Mouse (Mus musculus) lung, embryonic 15.5 days (tissue): ENCODE results near the gene Ppp3r1. TPM values are rescaled to one million over a fixed set of nuclear protein-coding genes. Genes with fewer than 3 reads are reported as not detected.

Experiments used
- ATAC-seq: fragments of 200-750 bp; cut with Nextera tagmentation; 2 replicates; pipeline ENCODE4 v1.8.0; 2017; ENCODE audit warnings: moderate number of reproducible peaks, borderline replicate concordance; ENCODE audit not compliant: low FRiP score, low TSS enrichment; ENCODE audit errors: extremely low read depth
- H3K27ac ChIP-seq: fragments of 300-500 bp; sonication (generic); 2 replicates; pipeline ENCODE4 v1.5.1; 2015; ENCODE audit warnings: moderate library complexity, mild to moderate bottlenecking, inconsistent platforms
- H3K27me3 ChIP-seq: fragments of 300-500 bp; sonication (generic); 2 replicates; pipeline ENCODE4 v1.6.1; 2015; ENCODE audit warnings: inconsistent platforms
- H3K36me3 ChIP-seq: fragments of 300-500 bp; sonication (generic); 2 replicates; pipeline ENCODE4 v1.6.1; 2015; ENCODE audit warnings: inconsistent platforms
- H3K4me1 ChIP-seq: fragments of 300-500 bp; sonication (generic); 2 replicates; pipeline ENCODE4 v1.6.1; 2015; ENCODE audit warnings: inconsistent platforms
- H3K4me2 ChIP-seq: fragments of 300-500 bp; sonication (generic); 2 replicates; pipeline ENCODE4 v1.6.1; 2015; ENCODE audit warnings: inconsistent platforms, mild to moderate bottlenecking, moderate library complexity
- H3K4me3 ChIP-seq: fragments of 300-500 bp; sonication (generic); 2 replicates; pipeline ENCODE4 v1.5.1; 2015; ENCODE audit warnings: mild to moderate bottlenecking, inconsistent platforms
- H3K9ac ChIP-seq: fragments of 300-500 bp; sonication (generic); 2 replicates; pipeline ENCODE4 v1.6.1; 2015; ENCODE audit warnings: inconsistent platforms
- H3K9me3 ChIP-seq: fragments of 300-500 bp; sonication (generic); 2 replicates; pipeline ENCODE4 v1.6.1; 2016; ENCODE audit warnings: inconsistent platforms
- WGBS: fragments of 180-500 bp; shearing (Covaris S2); methylation state at CpG from one replicate; pipeline ENCODE4 v1.1.7; 2015; 5-methylcytosine and 5-hydroxymethylcytosine counted together
- polyA plus RNA-seq: library from polyadenylated mRNA; unstranded; fragments of >200 nt; fragmentation: Nextera tagmentation; extraction: Ambion mirVana; gene quantifications from 2 replicates; pipeline ENCODE4 v1.2.1, GENCODE M21; 2015

Ppp3r1 gene
- polyA plus RNA-seq, 1 experiment from 2014 or later, result 92.6 TPM

DNA sequence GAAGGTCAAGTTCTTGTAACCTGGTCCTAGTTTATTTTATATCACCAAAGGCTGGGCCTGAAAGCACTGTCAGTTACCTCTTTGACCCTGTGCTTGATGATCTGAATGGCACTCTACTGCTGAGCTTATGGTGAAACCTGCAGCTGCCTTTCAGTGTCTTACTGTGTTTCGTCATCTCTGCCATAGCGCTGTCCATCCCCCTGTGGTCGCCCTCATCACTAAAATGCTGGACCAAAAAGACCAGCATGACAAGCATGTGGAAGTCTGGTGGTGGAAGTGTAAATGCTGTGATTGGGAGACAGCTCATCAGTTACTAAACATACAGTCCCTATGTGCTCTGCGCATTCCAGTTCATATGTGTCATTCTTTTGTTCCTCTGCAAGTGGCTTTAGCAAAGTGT lies 13.2 kb downstream of the Ppp3r1 start:
- Histone ChIP-seq H3K4me2 (no peak overlapping the region), H3K27ac (no peak overlapping the region), H3K9ac (no peak overlapping the region), H3K27me3 (no peaks in the 10 kb centered on the region), H3K4me3 (no peak overlapping the region), H3K36me3 (peaks cover 6% of the 10 kb centered on the region; the same call in 1 of the 2 replicates), H3K4me1 (peaks cover 29% of the 10 kb centered on the region), H3K9me3 (peaks cover 3% of the 10 kb centered on the region; the same call in 1 of the 2 replicates)
- no peak for ATAC-seq
- WGBS, result 86% methylated on average over 4 of the region's 4 CpGs

DNA sequence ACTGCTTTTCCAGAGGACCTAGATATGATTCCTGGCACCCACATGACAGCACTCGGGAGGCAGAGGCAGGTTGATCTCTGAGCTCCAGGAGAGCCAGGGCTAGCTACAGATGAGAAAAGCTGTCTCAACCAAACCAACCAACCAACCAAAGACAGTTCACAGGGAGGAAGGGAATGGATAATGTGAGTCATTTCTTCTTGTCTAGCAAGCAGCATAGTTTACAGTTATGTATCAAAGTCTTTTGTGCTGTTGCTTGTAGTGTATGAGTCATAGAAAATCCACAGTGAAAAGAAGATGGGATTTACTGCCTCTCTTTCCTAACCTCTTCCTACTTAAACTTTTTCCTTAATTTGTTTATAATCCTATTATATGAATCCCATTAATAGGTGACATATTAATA lies 17.6 kb downstream of the Ppp3r1 start:
- 95% methylated on average over 1 of the region's 1 CpGs for WGBS
- no peak overlapping the region for H3K27ac ChIP-seq

DNA sequence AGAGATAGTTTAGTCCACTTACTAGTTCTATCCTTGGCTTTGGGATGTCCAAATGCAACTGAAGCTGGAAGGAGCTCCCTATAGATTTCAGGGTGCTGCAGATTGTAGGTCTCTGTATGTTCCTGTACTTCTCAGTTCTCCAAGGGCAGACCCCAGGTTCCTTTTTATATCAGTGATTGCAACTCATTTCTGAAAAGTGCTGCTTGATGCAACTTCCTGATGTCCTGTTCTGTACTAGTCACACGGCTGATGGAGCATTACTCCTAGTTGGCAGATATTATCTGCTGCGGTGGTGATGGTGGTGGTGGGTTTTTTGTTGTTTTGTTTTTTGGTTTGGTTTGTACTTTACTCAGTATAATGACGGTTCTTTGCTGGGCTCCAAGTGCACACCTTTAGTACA lies 21.7 kb downstream of the Ppp3r1 start:
- H3K4me1 ChIP-seq, result peaks cover 4% of the 10 kb centered on the region; the same call in 1 of the 2 replicates
- ATAC-seq, result no peak
- H3K36me3 ChIP-seq, result no peaks in the 10 kb centered on the region
- H3K27me3 ChIP-seq, result no peaks in the 10 kb centered on the region
- 64% methylated on average over 3 of the region's 3 CpGs for WGBS
- H3K4me3 ChIP-seq, result no peak overlapping the region
- no peak overlapping the region for H3K4me2 ChIP-seq
- H3K27ac ChIP-seq, result no peak overlapping the region
- no peak overlapping the region for H3K9ac ChIP-seq
- H3K9me3 ChIP-seq, result no peaks in the 10 kb centered on the region

More for the DNA sequence above, 17.6 kb downstream of the Ppp3r1 start:
- ATAC-seq, result no peak
- Histone ChIP-seq H3K36me3 (peaks cover 6% of the 10 kb centered on the region; the same call in 1 of the 2 replicates), H3K9me3 (peaks cover 3% of the 10 kb centered on the region; the same call in 1 of the 2 replicates), H3K4me2 (no peak overlapping the region), H3K4me3 (no peak overlapping the region), H3K27me3 (no peaks in the 10 kb centered on the region), H3K9ac (no peak overlapping the region), H3K4me1 (peaks cover 13% of the 10 kb centered on the region)

DNA sequence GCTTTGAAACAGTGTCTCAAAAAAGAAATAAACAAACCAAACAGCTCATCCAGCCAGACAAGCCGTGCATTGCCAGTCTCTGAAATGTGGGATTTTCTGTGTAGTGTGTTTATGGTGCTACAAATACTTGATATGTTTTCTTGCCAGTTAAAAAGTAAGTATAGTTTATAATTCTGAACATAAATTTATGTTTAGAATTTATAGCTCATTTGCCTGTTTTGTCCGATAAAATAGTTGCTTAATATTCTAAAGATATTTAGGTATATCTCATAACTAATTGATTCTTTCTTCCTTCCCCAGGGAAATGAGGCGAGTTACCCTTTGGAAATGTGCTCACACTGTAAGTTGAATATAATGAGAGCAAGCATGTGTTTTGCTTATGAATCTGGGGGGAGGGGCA lies 22.7 kb downstream of the Ppp3r1 start, which contains the start of gene Wdr92:
Gene Wdr92 (plus strand): TSS at position 301 of the 400 bp plus-strand sequence.
- no peaks in the 10 kb centered on the region for H3K27me3 ChIP-seq
- H3K4me3 ChIP-seq, result no peak within 1 kb of the TSS
- H3K9me3 ChIP-seq, result no peaks in the 10 kb centered on the region
- no peak within 1 kb of the TSS for H3K4me2 ChIP-seq
- no peaks in the 10 kb centered on the region for H3K36me3 ChIP-seq
- no peak within 1 kb of the TSS for H3K27ac ChIP-seq
- H3K9ac ChIP-seq, result no peak within 1 kb of the TSS
- ATAC-seq, result no peak
- 60% methylated on average over 3 of the region's 3 CpGs for WGBS
- H3K4me1 ChIP-seq, result peaks cover 4% of the 10 kb centered on the region; the same call in 1 of the 2 replicates

DNA sequence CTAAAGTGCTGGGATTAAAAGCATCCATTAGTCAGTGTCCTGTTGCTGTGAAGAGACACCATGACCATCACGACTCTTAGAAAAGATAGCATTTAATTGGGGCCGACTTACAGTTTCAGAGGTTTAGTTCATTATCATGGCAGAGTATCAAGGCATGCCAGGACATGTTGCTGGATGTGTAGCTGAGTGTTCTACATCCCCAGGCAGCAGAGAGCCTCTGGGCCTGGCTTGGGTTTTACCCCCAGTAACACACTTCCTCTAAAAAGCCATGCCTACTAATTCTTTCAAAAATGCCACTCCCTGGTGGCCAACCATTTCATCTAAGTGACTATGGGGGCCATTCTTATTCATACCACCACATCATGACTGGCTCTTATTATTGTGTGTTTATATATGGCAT lies 24.1 kb downstream of the Ppp3r1 start:
- Histone ChIP-seq H3K9ac (no peak overlapping the region), H3K27me3 (no peaks in the 10 kb centered on the region), H3K36me3 (no peaks in the 10 kb centered on the region), H3K9me3 (no peaks in the 10 kb centered on the region), H3K4me3 (no peak overlapping the region), H3K27ac (no peak overlapping the region), H3K4me1 (peaks cover 4% of the 10 kb centered on the region; the same call in 1 of the 2 replicates), H3K4me2 (no peak overlapping the region)
- ATAC-seq, result no peak
- WGBS, result 92% methylated on average over 2 of the region's 2 CpGs

DNA sequence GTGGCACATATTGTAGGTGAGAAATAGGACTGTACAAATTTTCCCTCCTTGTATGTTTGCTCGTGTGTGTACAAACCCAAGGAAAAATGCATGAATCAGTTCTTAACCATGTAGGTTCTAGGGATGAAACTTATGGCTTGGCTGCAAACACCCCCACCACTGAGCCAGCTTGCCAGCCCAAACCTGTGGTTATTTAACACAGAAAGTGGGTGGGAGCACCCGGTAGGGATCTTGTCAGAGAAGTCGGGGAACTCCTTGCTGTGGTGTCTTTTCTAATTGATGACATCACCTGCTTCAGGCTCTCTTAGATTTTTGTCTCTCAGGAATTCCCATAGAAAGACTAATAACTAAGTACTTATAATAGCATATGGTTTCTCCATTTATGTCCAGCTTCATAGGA lies 28.6 kb downstream of the Ppp3r1 start:
- Histone ChIP-seq H3K4me1 (no peaks in the 10 kb centered on the region), H3K9me3 (no peaks in the 10 kb centered on the region), H3K9ac (no peak overlapping the region), H3K27ac (no peak overlapping the region), H3K4me2 (no peak overlapping the region), H3K4me3 (no peak overlapping the region), H3K27me3 (no peaks in the 10 kb centered on the region), H3K36me3 (no peaks in the 10 kb centered on the region)
- WGBS, result 83% methylated on average over 3 of the region's 3 CpGs
- ATAC-seq, result no peak

DNA sequence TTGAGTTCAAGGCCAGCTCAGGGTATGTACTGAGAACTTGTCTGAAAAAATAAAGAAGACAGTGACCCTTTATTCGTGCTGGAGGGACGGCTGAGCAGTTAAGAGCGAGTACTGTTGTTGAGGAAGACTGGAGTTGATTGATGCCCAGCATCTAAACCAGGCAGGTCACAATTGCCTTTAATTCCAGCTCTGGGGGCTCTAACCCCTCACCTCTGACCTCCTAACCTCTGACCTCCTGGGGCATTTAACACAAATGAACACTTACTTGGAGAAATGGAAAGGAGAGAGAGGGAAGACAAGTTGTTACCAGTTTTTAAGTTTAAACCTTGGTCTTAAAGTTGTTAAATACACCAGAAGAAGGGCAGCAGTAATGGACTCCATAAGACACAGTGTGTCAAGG lies 29.7 kb downstream of the Ppp3r1 start:
- H3K9ac ChIP-seq, result no peak overlapping the region
- H3K27ac ChIP-seq, result no peak overlapping the region
- H3K36me3 ChIP-seq, result no peaks in the 10 kb centered on the region
- H3K4me1 ChIP-seq, result no peaks in the 10 kb centered on the region
- no peak overlapping the region for H3K4me2 ChIP-seq
- 69% methylated on average over 3 of the region's 3 CpGs for WGBS
- no peak for ATAC-seq
- H3K4me3 ChIP-seq, result no peak overlapping the region
- H3K27me3 ChIP-seq, result no peaks in the 10 kb centered on the region
- H3K9me3 ChIP-seq, result no peaks in the 10 kb centered on the region

DNA sequence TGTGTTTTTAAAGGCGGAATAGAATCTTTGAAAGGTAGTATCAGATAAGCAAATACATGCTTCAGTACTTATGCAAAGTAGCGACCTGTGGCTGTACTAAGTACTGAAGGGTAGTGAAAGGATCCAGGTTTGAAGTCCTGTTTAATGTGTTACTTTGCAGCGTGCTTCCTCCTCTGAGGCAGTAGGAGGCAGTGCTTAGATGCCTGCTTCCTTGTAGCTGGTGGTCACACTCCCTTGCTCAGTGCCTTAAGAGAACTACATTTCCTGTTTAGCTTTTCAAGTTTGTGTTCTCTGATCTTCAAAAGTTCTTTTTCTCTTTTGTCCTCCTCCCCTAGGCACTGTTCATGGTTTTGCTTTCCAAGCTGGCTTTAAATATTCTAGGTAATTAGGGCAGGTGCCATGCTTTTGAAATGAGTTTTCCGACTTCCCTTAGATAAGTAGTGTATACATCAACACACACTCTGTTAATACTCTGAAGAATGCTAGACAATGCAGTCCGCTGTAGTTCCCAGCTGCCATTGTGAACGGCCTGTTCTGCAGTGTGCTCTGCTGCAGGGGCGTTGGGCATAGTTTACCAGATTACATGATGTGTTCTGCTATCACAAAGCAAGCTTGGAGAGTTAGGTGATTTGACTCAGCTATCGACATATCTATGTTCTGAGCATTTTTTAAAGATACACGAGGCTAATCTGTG lies 33.2 kb downstream of the Ppp3r1 start:
- H3K4me1 ChIP-seq, result no peaks in the 10 kb centered on the region
- WGBS, result 62% methylated on average over 9 of the region's 9 CpGs

DNA sequence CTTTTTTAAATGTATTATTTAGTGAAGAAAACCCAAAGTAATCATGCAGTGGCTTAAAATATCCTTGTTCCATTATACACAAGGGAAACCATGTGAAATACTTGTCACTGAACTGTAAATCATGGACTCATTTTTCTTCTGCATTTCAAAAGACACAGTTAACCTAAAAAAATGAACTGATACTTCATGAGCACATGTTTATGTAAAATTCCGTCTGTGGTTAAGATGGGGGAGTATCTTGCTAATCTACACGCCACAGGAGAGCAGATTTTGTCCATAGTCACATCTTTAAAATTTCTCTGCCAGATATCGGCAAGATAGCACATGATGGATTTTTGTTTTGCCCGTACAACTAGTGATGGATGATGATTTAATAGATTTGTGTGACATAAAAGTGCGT lies 40.1 kb downstream of the Ppp3r1 start:
- no peaks in the 10 kb centered on the region for H3K4me1 ChIP-seq
- H3K9me3 ChIP-seq, result no peaks in the 10 kb centered on the region
- no peak for ATAC-seq
- peaks cover 64% of the 10 kb centered on the region for H3K36me3 ChIP-seq
- 62% methylated on average over 5 of the region's 5 CpGs for WGBS
- H3K27me3 ChIP-seq, result no peaks in the 10 kb centered on the region
- H3K4me2 ChIP-seq, result no peak overlapping the region
- no peak overlapping the region for H3K9ac ChIP-seq
- H3K4me3 ChIP-seq, result no peak overlapping the region
- H3K27ac ChIP-seq, result peak overlapping the region; percentile 69; the same call in 1 of the 2 replicates

More for the DNA sequence above, 33.2 kb downstream of the Ppp3r1 start:
- Histone ChIP-seq H3K27ac (no peak overlapping the region), H3K27me3 (no peaks in the 10 kb centered on the region), H3K9me3 (no peaks in the 10 kb centered on the region), H3K36me3 (peaks cover 27% of the 10 kb centered on the region), H3K9ac (no peak overlapping the region), H3K4me2 (no peak overlapping the region), H3K4me3 (no peak overlapping the region)
- ATAC-seq, result peak; percentile 67; the same call in 1 of the 2 replicates

DNA sequence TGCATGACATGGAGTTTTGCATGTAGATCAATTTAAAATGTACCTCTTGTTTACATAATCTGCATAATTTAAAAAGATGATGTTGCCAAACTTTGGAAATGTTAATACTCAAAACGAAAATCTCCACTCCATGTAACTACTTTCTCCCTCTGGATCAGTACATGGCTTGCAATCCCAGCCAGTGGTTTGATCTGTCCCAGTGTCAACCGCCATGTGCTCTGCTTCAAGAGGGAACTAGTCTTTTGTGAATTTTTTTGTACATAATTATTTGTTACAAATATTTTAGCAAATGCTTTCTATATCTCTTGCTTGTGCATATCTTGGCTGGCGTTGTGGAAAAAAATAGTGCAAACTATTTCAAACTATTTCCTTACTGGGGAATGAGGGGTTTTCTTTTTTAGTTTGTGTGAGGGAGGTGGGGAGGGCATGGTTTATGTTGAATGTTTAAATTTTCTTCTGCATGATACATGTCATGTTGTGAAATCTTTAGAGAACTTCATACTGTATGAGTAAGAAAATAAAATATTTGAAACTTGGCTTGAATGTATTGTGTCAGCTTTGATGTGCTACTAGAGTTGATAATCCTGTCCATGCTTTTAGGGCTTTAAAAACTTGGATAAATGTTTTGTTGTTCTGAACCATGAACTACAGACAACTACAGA lies 40.9 kb downstream of the Ppp3r1 start:
- Histone ChIP-seq H3K4me2 (no peak overlapping the region), H3K9ac (no peak overlapping the region), H3K27me3 (no peaks in the 10 kb centered on the region), H3K4me1 (no peaks in the 10 kb centered on the region), H3K9me3 (no peaks in the 10 kb centered on the region), H3K27ac (peak overlapping the region; percentile 69), H3K4me3 (no peak overlapping the region), H3K36me3 (peaks cover 57% of the 10 kb centered on the region)
- ATAC-seq, result peak; percentile 84
- WGBS, result 64% methylated on average over 3 of the region's 3 CpGs

DNA sequence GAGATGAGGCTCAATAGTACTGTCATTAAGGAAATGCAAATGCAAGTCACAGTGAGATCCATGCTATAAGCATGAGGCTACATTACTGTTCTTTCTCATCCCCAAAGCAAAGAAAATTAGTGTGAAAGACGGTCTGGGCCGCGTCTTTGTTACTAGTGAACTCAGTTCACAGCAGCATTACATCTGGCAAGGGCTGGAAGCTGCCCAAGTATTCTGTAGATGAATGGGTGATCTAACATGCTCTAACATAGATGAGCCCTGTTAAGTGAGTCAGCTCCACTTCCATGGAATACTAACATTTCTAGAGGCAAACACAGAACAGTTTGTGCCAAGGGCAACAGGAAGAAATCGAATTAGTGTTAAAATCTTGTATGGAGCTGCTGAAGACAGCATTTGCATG lies 41.9 kb downstream of the Ppp3r1 start:
- Histone ChIP-seq H3K4me2 (no peak overlapping the region), H3K27ac (no peak overlapping the region; the same call in 1 of the 2 replicates), H3K4me1 (no peaks in the 10 kb centered on the region), H3K4me3 (no peak overlapping the region), H3K9ac (no peak overlapping the region), H3K9me3 (no peaks in the 10 kb centered on the region), H3K27me3 (no peaks in the 10 kb centered on the region), H3K36me3 (peaks cover 52% of the 10 kb centered on the region)
- no peak for ATAC-seq
- WGBS, result 91% methylated on average over 4 of the region's 4 CpGs

DNA sequence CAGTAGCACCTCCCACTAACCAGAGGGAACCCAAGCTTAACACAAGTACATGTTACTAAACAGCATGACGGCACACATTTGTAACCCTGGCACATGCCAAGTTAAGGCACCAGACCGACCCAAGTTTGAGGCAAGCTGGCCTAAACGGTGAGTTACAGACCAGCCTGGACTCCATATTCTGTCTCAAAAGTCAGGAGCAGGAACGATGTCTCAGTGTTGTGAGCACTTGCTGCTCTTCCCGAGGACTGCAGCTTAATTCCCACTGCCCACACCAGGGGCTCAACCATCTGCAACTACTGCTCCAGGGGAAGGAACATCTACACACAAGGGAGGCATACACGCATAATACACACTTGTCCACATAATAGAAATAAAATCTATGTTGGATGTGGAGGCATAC lies 43.4 kb downstream of the Ppp3r1 start:
- no peak overlapping the region for H3K4me2 ChIP-seq
- H3K4me1 ChIP-seq, result no peaks in the 10 kb centered on the region
- H3K4me3 ChIP-seq, result no peak overlapping the region
- H3K27ac ChIP-seq, result no peak overlapping the region
- H3K9me3 ChIP-seq, result no peaks in the 10 kb centered on the region
- no peaks in the 10 kb centered on the region for H3K27me3 ChIP-seq
- H3K36me3 ChIP-seq, result peaks cover 44% of the 10 kb centered on the region
- ATAC-seq, result no peak
- 86% methylated on average over 6 of the region's 6 CpGs for WGBS
- H3K9ac ChIP-seq, result no peak overlapping the region
